Mouse (Mus musculus): ENCODE results near the gene Phf12. TPM values are rescaled to one million over a fixed set of nuclear protein-coding genes. Genes with fewer than 3 reads are reported as not detected.

Gene Phf12
- polyA plus RNA-seq, 1 experiment from 2014 or later: 11.6 TPM

DNA sequence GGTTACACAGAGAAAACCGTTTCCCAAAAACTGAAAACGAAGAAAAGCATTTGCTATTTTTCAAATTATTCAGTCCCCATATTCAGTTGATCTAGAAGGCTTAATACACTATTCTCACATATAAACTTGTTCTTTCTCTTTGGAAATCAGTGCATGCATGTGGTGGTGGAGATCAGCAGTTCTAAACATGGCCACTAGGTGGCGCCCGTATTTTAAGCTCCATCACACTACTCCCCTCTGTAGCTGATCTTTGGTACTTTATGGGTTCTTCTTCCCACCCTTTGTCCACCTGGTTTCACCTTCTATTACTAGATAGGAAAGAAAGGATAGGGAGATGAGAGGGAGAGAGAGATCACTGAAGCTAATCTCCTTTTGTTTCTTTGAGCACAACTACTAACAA lies 37.1 kb downstream of the Phf12 start:
- 23% methylated on average over 4 of the region's 4 CpGs for WGBS
- no peaks in the 10 kb centered on the region for H3K27me3 ChIP-seq (ENCODE audit: control insufficient read depth, insufficient read depth, low read length)
- no peaks in the 10 kb centered on the region for H3K4me1 ChIP-seq (ENCODE audit: control insufficient read depth in 2 of 2, insufficient read depth in 2 of 2, low read length in 2 of 2)
- no peak overlapping the region for H3K9ac ChIP-seq (ENCODE audit: low read length)
- H3K9me3 ChIP-seq (ENCODE audit: control insufficient read depth, low read length): no peaks in the 10 kb centered on the region
- no peak overlapping the region for H3K27ac ChIP-seq (replicated peaks in 1 of 2; ENCODE audit: control insufficient read depth in 1 of 2, insufficient read depth in 1 of 2, low read depth in 2 of 2, low read length in 2 of 2)
- no peak overlapping the region for H3K4me2 ChIP-seq (ENCODE audit: low read length)
- ATAC-seq (ENCODE audit: insufficient number of reproducible peaks, insufficient read depth, low FRiP score, low read depth): no peak
- H3K4me3 ChIP-seq (ENCODE audit: control insufficient read depth in 1 of 2, insufficient read depth in 1 of 2, low read depth in 1 of 2, low read length in 2 of 2): no peak overlapping the region
- H3K36me3 ChIP-seq (ENCODE audit: control insufficient read depth, insufficient read depth, low read length): peaks cover 96% of the 10 kb centered on the region

GRCm38 (mm10) chr11:78023607-78024006 lies 41.1 kb downstream of the Phf12 start:
- H3K27me3 ChIP-seq (ENCODE audit: control insufficient read depth, insufficient read depth, low read length): no peaks in the 10 kb centered on the region
- H3K4me3 ChIP-seq (ENCODE audit: control insufficient read depth in 1 of 2, insufficient read depth in 1 of 2, low read depth in 1 of 2, low read length in 2 of 2): no peak overlapping the region
- no peaks in the 10 kb centered on the region for H3K4me1 ChIP-seq (ENCODE audit: control insufficient read depth in 2 of 2, insufficient read depth in 2 of 2, low read length in 2 of 2)
- H3K9ac ChIP-seq (ENCODE audit: low read length): no peak overlapping the region
- H3K36me3 ChIP-seq (ENCODE audit: control insufficient read depth, insufficient read depth, low read length): peaks cover 96% of the 10 kb centered on the region
- H3K27ac ChIP-seq (replicated peaks in 1 of 2; ENCODE audit: control insufficient read depth in 1 of 2, insufficient read depth in 1 of 2, low read depth in 2 of 2, low read length in 2 of 2): no peak overlapping the region
- no peaks in the 10 kb centered on the region for H3K9me3 ChIP-seq (ENCODE audit: control insufficient read depth, low read length)
- ATAC-seq (ENCODE audit: insufficient number of reproducible peaks, insufficient read depth, low FRiP score, low read depth): no peak
- 84% methylated on average over 8 of the region's 8 CpGs for WGBS
- H3K4me2 ChIP-seq (ENCODE audit: low read length): no peak overlapping the region

- ATAC-seq (ENCODE audit: insufficient number of reproducible peaks, insufficient read depth, low FRiP score, low read depth): no peak
- H3K4me1 ChIP-seq (ENCODE audit: control insufficient read depth in 2 of 2, insufficient read depth in 2 of 2, low read length in 2 of 2): peaks cover 11 to 14% of the 10 kb centered on the region in 2 experiments; a peak in 3 of 4 replicates
- H3K27ac ChIP-seq (replicated peaks in 1 of 2; ENCODE audit: control insufficient read depth in 1 of 2, insufficient read depth in 1 of 2, low read depth in 2 of 2, low read length in 2 of 2): no peak overlapping the region
- H3K36me3 ChIP-seq (ENCODE audit: control insufficient read depth, insufficient read depth, low read length): peaks cover 62% of the 10 kb centered on the region
- H3K4me3 ChIP-seq (ENCODE audit: control insufficient read depth in 1 of 2, insufficient read depth in 1 of 2, low read depth in 1 of 2, low read length in 2 of 2): no peak overlapping the region
- H3K9ac ChIP-seq (ENCODE audit: low read length): no peak overlapping the region
- H3K4me2 ChIP-seq (ENCODE audit: low read length): no peak overlapping the region
- H3K27me3 ChIP-seq (ENCODE audit: control insufficient read depth, insufficient read depth, low read length): no peaks in the 10 kb centered on the region
- WGBS: 91% methylated on average over 8 of the region's 8 CpGs
- no peaks in the 10 kb centered on the region for H3K9me3 ChIP-seq (ENCODE audit: control insufficient read depth, low read length)
Measured at GRCm38 (mm10) chr11:78029240-78029639, 46.7 kb downstream of the Phf12 start.

GRCm38 (mm10) chr11:78030600-78030999 lies 48.0 kb downstream of the Phf12 start:
- no peak for ATAC-seq (ENCODE audit: insufficient number of reproducible peaks, insufficient read depth, low FRiP score, low read depth)
- Histone ChIP-seq H3K27me3 (ENCODE audit: control insufficient read depth, insufficient read depth, low read length) (no peaks in the 10 kb centered on the region), H3K36me3 (ENCODE audit: control insufficient read depth, insufficient read depth, low read length) (peaks cover 56% of the 10 kb centered on the region), H3K4me3 (ENCODE audit: control insufficient read depth in 1 of 2, insufficient read depth in 1 of 2, low read depth in 1 of 2, low read length in 2 of 2) (no peak overlapping the region), H3K9ac (ENCODE audit: low read length) (no peak overlapping the region), H3K4me1 (ENCODE audit: control insufficient read depth in 2 of 2, insufficient read depth in 2 of 2, low read length in 2 of 2) (peaks cover 11 to 14% of the 10 kb centered on the region in 2 experiments; a peak in 3 of 4 replicates), H3K27ac (replicated peaks in 1 of 2; ENCODE audit: control insufficient read depth in 1 of 2, insufficient read depth in 1 of 2, low read depth in 2 of 2, low read length in 2 of 2) (no peak overlapping the region), H3K9me3 (ENCODE audit: control insufficient read depth, low read length) (no peaks in the 10 kb centered on the region), H3K4me2 (ENCODE audit: low read length) (no peak overlapping the region)
- 68% methylated on average over 2 of the region's 2 CpGs for WGBS

- peak overlapping the region; percentile 86 for H3K9ac ChIP-seq (ENCODE audit: low read length)
- no peaks in the 10 kb centered on the region for H3K27me3 ChIP-seq (ENCODE audit: control insufficient read depth, insufficient read depth, low read length)
- no peaks in the 10 kb centered on the region for H3K9me3 ChIP-seq (ENCODE audit: control insufficient read depth, low read length)
- 45% methylated on average over 6 of the region's 6 CpGs for WGBS
- peak overlapping the region; percentile 97 for H3K4me2 ChIP-seq (ENCODE audit: low read length)
- peak overlapping the region; percentile 80 to 83; a peak in 2 of 4 replicates for H3K4me3 ChIP-seq (ENCODE audit: control insufficient read depth in 1 of 2, insufficient read depth in 1 of 2, low read depth in 1 of 2, low read length in 2 of 2)
- peaks cover 11 to 14% of the 10 kb centered on the region in 2 experiments; a peak in 3 of 4 replicates for H3K4me1 ChIP-seq (ENCODE audit: control insufficient read depth in 2 of 2, insufficient read depth in 2 of 2, low read length in 2 of 2)
- ATAC-seq (ENCODE audit: insufficient number of reproducible peaks, insufficient read depth, low FRiP score, low read depth): no peak
- H3K27ac ChIP-seq (replicated peaks in 1 of 2; ENCODE audit: control insufficient read depth in 1 of 2, insufficient read depth in 1 of 2, low read depth in 2 of 2, low read length in 2 of 2): peak overlapping the region in 1 of 2 experiments; percentile 86; a peak in 3 of 4 replicates
- peaks cover 48% of the 10 kb centered on the region for H3K36me3 ChIP-seq (ENCODE audit: control insufficient read depth, insufficient read depth, low read length)
Measured at GRCm38 (mm10) chr11:78031389-78031788, 48.8 kb downstream of the Phf12 start.

DNA sequence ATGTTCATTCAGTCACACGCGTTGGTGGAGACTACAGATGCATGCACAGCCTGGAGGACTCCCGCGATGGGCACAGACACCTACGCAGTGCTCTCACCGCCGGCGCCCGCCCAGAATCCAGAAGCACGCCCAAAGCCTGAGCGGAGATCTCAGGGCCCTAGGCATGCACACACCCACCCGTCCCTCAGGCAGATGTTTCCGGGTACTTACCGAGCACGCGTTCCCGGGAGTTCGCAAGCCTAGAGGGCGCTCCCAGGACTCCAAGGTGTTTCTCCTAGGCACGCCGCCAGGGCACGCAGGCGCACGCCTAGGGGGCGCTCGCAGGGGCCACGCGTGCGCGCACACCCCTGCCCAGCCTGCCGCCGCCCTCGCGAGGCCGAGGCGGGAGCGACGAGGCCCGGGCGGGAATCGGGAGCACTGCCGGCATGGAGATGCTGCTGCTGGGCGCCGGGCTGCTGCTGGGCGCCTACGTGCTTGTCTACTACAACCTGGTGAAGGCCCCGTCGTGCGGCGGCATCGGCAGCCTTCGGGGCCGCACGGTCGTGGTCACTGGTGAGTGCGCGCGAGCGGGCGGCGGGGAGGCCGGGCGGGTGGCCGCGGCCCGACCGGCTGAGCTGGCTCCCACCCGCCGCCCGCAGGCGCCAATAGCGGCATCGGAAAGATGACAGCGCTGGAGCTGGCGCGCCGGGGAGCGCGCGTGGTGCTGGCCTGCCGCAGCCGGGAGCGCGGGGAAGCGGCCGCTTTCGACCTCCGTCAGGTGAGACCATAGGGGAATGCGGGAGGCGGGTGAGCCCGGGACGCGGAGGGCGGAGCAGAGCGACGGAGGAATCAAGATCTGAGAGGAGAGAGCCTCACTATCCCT lies 49.6 kb downstream of the Phf12 start, which contains the start of gene Dhrs13:
Dhrs13 (plus strand) TSS at position 334 of the 862 bp plus-strand sequence.
- H3K9me3 ChIP-seq (ENCODE audit: control insufficient read depth, low read length): no peaks in the 10 kb centered on the region
- peak within 1 kb of the TSS; percentile 86 for H3K9ac ChIP-seq (ENCODE audit: low read length)
- H3K27ac ChIP-seq (replicated peaks in 1 of 2; ENCODE audit: control insufficient read depth in 1 of 2, insufficient read depth in 1 of 2, low read depth in 2 of 2, low read length in 2 of 2): peak within 1 kb of the TSS; percentile 60 to 86
- H3K4me2 ChIP-seq (ENCODE audit: low read length): peak within 1 kb of the TSS; percentile 97
- peak within 1 kb of the TSS; percentile 80 to 83 for H3K4me3 ChIP-seq (ENCODE audit: control insufficient read depth in 1 of 2, insufficient read depth in 1 of 2, low read depth in 1 of 2, low read length in 2 of 2)
- WGBS: under 1% methylated on average over 96 of the region's 96 CpGs
- peaks cover 40% of the 10 kb centered on the region for H3K36me3 ChIP-seq (ENCODE audit: control insufficient read depth, insufficient read depth, low read length)
- no peaks in the 10 kb centered on the region for H3K27me3 ChIP-seq (ENCODE audit: control insufficient read depth, insufficient read depth, low read length)
- peak; percentile 83 for ATAC-seq (ENCODE audit: insufficient number of reproducible peaks, insufficient read depth, low FRiP score, low read depth)
- peaks cover 11 to 15% of the 10 kb centered on the region in 2 experiments for H3K4me1 ChIP-seq (ENCODE audit: control insufficient read depth in 2 of 2, insufficient read depth in 2 of 2, low read length in 2 of 2)

GRCm38 (mm10) chr11:78032809-78033195 lies 50.2 kb downstream of the Phf12 start:
- ATAC-seq (ENCODE audit: insufficient number of reproducible peaks, insufficient read depth, low FRiP score, low read depth): no peak
- 9% methylated on average over 5 of the region's 5 CpGs for WGBS
- Histone ChIP-seq H3K27me3 (ENCODE audit: control insufficient read depth, insufficient read depth, low read length) (no peaks in the 10 kb centered on the region), H3K27ac (replicated peaks in 1 of 2; ENCODE audit: control insufficient read depth in 1 of 2, insufficient read depth in 1 of 2, low read depth in 2 of 2, low read length in 2 of 2) (peak overlapping the region in 1 of 2 experiments; percentile 86; a peak in 2 of 4 replicates), H3K4me1 (ENCODE audit: control insufficient read depth in 2 of 2, insufficient read depth in 2 of 2, low read length in 2 of 2) (peaks cover 14 to 20% of the 10 kb centered on the region in 2 experiments), H3K4me3 (ENCODE audit: control insufficient read depth in 1 of 2, insufficient read depth in 1 of 2, low read depth in 1 of 2, low read length in 2 of 2) (peak overlapping the region; percentile 80 to 83), H3K4me2 (ENCODE audit: low read length) (peak overlapping the region; percentile 97), H3K9me3 (ENCODE audit: control insufficient read depth, low read length) (no peaks in the 10 kb centered on the region), H3K36me3 (ENCODE audit: control insufficient read depth, insufficient read depth, low read length) (peaks cover 34% of the 10 kb centered on the region), H3K9ac (ENCODE audit: low read length) (peak overlapping the region; percentile 86)
